Mouse (Mus musculus) thymus, postnatal 0 days (tissue): ENCODE data around the gene Gng12. TPM values are rescaled to one million over a fixed set of nuclear protein-coding genes. Genes with fewer than 3 reads are reported as not detected.
A peak's percentile ranks its signal among the peaks of the same experiment; 100 is the strongest.
"Not testable (repeated sequence)": the region's sequence is repeated elsewhere in the genome, so short reads cannot be mapped to it uniquely, and the experiment has no call there.

Experiments
- DNase-seq: peaks from one replicate; pipeline ENCODE4 v3.0.0-alpha.2; 2015; ENCODE audit warnings: low spot score
- polyA plus RNA-seq: library from polyadenylated mRNA; unstranded; fragments of >200 nt; fragmentation: Nextera tagmentation; extraction: Ambion mirVana; gene quantifications from 2 replicates; pipeline ENCODE4 v1.2.1, GENCODE M21; 2015

Gng12 gene
- polyA plus RNA-seq, 1 experiment from 2014 or later: 34.5 TPM

GRCm38 (mm10) chr6:66953951-66954519 is 57.8 kb downstream of the Gng12 start:
- peak; percentile 35 for DNase-seq

DNA sequence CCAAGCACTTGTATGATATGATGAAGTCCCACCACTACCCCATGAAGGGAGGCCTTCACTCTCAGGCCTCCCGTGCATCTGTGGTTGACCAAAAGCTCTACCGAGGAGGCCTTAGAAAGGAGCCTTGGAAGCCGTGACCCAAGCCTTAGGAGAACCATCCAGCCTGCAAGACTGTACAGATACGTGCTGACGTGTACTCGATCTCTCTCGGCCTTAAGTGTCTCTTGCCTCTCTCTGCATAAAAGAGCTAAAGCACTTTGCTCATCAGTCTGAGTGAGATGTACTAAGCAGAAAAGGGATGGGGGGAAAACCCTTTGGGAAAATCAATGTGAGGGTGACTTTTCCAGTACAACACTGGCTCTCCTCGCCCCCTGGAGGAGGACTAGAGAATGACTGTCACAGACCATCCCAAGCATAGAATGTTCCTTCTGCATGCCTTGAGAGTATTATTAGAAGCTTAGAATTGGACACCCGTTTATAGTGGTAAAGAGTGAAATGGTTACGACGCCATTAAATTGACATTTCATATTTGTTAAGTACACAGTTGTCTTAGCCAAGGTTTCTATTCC is 59.0 kb downstream of the Gng12 start:
- DNase-seq: peak; percentile 27

GRCm38 (mm10) chr6:66958466-66959235 is 62.5 kb downstream of the Gng12 start:
- no peak for DNase-seq

- DNase-seq: peak; percentile 60
These were observed 66.4 kb downstream of the Gng12 start for GRCm38 (mm10) chr6:66962582-66963043.

DNA sequence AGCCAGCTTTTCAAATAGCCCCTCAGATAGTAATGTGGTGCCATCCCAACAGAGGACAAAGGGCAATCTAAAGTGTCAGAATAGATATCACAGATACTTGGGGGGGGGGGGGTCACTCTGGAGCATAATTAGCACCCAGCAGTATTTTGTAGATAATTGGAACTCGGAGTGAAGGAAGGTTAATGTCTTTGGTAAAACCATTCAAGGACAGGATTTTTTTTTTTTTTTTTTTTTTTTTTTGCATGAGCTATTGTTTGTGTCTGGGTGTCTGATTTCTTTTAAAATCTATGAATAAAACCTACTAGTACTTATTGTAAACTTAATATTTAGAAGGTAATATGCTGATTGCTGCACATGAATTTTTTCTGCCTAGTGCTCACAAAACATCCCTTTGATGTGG is 66.9 kb downstream of the Gng12 start:
- DNase-seq: no peak

GRCm38 (mm10) chr6:66963651-66964050 is 67.5 kb downstream of the Gng12 start:
- DNase-seq: not testable (repeated sequence)

- DNase-seq: no peak
These were observed 68.0 kb downstream of the Gng12 start for GRCm38 (mm10) chr6:66964222-66964621.

- DNase-seq: no peak
These were observed 69.0 kb downstream of the Gng12 start for GRCm38 (mm10) chr6:66965203-66965602.

- no peak for DNase-seq
These were observed 71.6 kb downstream of the Gng12 start for GRCm38 (mm10) chr6:66967788-66968187.

- no peak for DNase-seq
These were observed 73.2 kb downstream of the Gng12 start for GRCm38 (mm10) chr6:66969446-66969845.

DNA sequence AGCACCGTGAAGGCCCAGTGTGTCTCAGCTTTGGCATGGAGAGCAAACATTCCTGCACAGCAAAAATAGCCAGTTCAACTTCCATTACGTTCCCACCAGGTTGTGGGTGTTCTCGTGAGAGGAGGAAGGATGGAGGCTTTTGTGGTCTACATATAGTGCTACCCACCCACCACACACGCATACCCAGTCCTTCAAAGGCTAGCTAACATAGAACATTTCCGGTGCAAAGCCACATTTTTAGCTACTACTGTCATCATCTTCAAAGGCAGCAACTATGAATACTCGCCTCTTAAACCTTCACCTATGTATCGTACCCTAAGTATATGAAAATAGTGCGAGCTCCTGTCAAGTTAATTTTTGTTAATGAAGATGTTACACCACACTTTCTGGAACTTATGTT is 76.1 kb downstream of the Gng12 start:
- DNase-seq: peak; percentile 65

- DNase-seq: peak; percentile 29
These were observed 77.0 kb downstream of the Gng12 start for GRCm38 (mm10) chr6:66973180-66973579.

- DNase-seq: no peak
These were observed 79.3 kb downstream of the Gng12 start for GRCm38 (mm10) chr6:66975522-66975921.

- DNase-seq: no peak
These were observed 83.0 kb downstream of the Gng12 start for GRCm38 (mm10) chr6:66979197-66979596.

GRCm38 (mm10) chr6:66980040-66980439 is 83.8 kb downstream of the Gng12 start:
- DNase-seq: no peak

- no peak for DNase-seq
These were observed 85.2 kb downstream of the Gng12 start for GRCm38 (mm10) chr6:66981366-66981765.

DNA sequence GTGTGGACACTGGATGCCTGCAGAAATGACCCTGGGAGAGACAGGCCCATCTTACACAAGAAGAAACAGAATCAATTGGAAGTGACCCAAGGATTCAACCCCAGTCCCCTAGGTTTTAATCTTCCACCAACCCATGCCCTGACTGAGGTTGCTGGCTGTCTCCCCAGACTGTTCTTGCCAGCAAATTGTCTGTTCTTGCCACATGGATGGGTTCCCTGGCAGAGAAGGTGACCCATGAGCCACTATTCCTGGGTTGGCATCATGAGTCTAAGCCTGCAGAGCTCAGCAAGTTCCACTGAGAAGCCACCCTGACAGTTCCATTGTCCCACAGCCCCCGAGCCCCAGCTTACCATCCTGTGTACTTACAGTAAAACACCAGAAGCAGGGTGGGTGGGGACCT is 85.7 kb downstream of the Gng12 start:
- DNase-seq: no peak

- DNase-seq: no peak
These were observed 87.9 kb downstream of the Gng12 start for GRCm38 (mm10) chr6:66984079-66984478.

GRCm38 (mm10) chr6:66984672-66985071 is 88.5 kb downstream of the Gng12 start:
- no peak for DNase-seq

DNA sequence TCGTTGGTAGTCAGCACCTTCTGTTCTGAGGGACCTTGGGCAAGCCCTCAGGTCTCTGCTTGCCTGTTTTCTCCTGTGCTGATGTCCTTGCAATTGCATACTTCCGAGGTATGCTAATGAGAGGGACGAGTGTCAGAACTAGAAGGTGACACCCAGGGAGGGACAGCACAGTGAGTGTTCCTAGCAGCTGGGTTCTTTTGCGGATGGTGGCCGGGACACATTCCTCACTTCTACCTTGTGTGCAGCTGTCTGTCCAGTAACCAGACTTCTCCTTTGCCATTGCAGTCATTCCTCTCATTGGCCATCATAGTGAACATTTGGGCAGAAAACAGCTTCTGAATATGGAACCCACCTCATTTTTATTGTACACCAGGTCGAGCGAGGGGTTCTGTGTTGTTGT is 89.3 kb downstream of the Gng12 start:
- DNase-seq: no peak

GRCm38 (mm10) chr6:66986063-66986462 is 89.9 kb downstream of the Gng12 start:
- DNase-seq: no peak

- DNase-seq: peak; percentile 80
These were observed 91.4 kb downstream of the Gng12 start for GRCm38 (mm10) chr6:66987643-66988042.

DNA sequence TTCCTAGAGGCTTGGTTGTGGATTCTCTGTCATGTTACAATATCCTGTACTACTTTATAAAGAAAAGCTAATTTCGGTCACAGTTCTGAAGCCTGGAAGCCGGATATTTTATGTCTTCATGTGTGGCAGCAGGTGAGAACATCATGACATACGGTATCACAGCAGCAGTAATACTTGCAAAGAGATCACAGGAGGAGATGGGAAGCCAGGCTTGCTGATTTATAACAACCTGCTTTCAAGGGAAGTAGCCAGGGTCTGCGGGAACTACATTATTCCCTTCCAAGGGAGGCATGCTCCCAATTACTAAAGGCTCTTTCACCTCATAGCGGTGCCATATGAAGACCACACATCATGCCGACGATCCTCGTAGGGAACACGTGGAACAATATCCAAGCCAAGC is 92.2 kb downstream of the Gng12 start:
- no peak for DNase-seq
